Mouse (Mus musculus) c-Kit-positive CD71-positive TER-119-negative erythroid progenitor cells, embryonic 14.5 days (primary cell): Measurements from ENCODE around the gene Ranbp2.
"Not testable (repeated sequence)": the region's sequence is repeated elsewhere in the genome, so short reads cannot be mapped to it uniquely, and the experiment has no call there.

Source experiments
- DNase-seq: peaks from one replicate; pipeline ENCODE4 v3.0.0-alpha.2; 2013; ENCODE audit warnings: low read depth

Ranbp2 gene

DNA sequence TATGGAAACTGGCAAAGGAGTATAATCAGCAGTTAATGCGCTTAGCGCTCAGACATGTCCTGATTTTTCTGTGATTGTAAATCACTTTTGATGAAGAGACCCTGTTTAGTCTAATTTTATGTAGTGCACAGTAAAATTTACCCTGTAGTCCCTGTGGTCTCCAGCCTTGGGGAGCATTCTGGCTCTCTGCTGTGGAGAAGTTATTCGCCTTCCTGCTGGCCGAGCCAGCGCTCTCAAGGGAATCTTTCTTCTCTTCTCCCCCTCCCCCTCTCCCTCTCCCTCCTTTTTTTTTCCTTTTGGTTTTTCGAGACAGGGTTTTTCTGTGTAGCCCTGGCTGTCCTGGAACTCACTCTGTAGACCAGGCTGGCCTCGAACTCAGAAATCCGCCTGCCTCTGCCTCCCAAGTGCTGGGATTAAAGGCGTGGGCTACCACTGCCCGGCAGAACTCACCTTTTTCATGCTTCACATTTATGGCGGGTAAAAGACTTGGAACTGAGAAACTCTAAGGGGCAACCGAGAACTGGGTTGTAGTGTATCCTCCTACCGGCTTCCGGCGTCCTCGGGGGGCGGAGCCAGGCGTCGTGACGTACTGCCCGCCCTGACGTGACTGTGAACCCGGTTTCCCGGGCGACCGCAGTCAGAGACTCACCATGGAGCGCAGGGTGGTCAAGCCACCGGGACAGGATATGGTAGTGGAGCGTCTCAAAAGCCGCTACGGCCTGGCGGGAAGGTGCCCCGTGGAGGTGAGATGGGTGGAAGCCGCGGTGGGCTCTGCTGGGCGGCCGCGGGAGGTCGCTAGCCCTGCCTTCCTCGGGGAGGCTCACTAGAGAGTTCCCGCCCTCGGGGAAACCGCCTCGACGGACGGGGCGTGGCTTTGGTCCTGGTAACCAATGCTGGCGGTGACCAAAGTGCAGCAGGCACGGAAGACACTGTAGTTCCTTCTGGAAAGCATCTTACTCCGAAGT is 50.9 kb downstream of the Ranbp2 start, which contains the start of gene Ccdc138:
Gene Ccdc138 (plus strand): TSS at position 629 of the 965 bp plus-strand sequence.
- peak; percentile 85 for DNase-seq

GRCm38 (mm10) chr10:58498516-58498915 is 51.8 kb downstream of the Ranbp2 start:
- DNase-seq, result no peak

DNA sequence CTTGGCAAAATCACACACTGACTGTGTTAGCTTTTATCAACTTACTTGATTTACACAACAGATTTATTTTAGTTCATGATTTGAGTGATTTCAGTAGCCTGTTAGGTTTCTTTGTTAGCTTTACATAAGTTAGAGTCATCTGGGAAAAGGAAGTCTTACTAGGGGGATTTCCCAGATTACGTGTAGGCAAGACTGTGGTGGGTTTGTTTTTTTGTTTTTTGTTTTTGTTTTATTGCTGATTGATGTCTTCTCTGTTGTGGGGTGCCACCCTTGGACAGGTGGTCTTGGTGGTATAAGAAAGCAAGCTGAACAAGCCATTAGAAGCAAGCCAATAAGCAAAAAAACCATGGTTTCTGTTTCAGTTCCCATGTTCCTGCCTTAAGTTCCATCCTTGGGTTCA is 82.6 kb downstream of the Ranbp2 start:
- DNase-seq, result no peak

- no peak for DNase-seq
These were observed 84.4 kb downstream of the Ranbp2 start for GRCm38 (mm10) chr10:58530896-58531790.

- DNase-seq, result no peak
These were observed 85.5 kb downstream of the Ranbp2 start for GRCm38 (mm10) chr10:58532177-58532576.

DNA sequence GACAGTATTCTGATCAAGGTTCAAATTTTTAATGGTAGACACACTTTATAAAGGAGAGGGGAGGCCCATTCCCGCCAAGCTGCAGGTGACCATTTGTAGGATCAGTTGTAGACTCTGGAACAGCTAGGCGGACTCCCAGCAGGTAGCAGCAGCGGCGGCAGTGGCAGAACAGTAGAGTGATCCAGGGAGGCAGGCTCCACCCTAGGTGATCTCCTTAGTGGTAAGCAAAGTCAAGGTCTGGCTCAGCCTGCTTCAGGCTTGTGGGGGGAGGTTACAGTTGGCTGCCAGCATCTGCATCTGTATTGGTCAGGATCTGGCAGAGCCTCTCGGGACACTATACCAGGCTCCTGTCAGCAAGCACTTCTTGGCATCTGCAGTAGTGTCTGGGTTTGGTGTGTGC is 89.6 kb downstream of the Ranbp2 start:
- not testable (repeated sequence) for DNase-seq

GRCm38 (mm10) chr10:58540613-58541012 is 93.9 kb downstream of the Ranbp2 start:
- DNase-seq, result no peak
